Mouse (Mus musculus): ENCODE data around the gene Chga. TPM values are rescaled to one million over a fixed set of nuclear protein-coding genes. Genes with fewer than 3 reads are reported as not detected.

Gene Chga
- polyA plus RNA-seq, 1 experiment from 2014 or later: 6.6 TPM

- no peak for DNase-seq (ENCODE audit: low spot score)
- H3K4me1 ChIP-seq: peaks cover 7% of the 10 kb centered on the region; the same call in 1 of the 2 replicates
- WGBS: 92% methylated on average over 8 of the region's 8 CpGs
- H3K36me3 ChIP-seq (replicated peaks): peaks cover 16% of the 10 kb centered on the region; the same call in 1 of the 2 replicates
- H3K4me3 ChIP-seq: no peak overlapping the region
- H3K9me3 ChIP-seq: no peaks in the 10 kb centered on the region
- H3K27me3 ChIP-seq (replicated peaks; ENCODE audit: low read depth, poor library complexity, severe bottlenecking): no peaks in the 10 kb centered on the region
- H3K27ac ChIP-seq (replicated peaks): no peak overlapping the region
Measured at GRCm38 (mm10) chr12:102587106-102587505, 32.3 kb downstream of the Chga start.

GRCm38 (mm10) chr12:102590711-102591360, 36.1 kb downstream of the Chga start:
- Histone ChIP-seq H3K4me3 (no peak overlapping the region), H3K36me3 (replicated peaks) (peaks cover 3% of the 10 kb centered on the region; the same call in 1 of the 2 replicates), H3K27ac (replicated peaks) (no peak overlapping the region), H3K27me3 (replicated peaks; ENCODE audit: low read depth, poor library complexity, severe bottlenecking) (no peaks in the 10 kb centered on the region), H3K4me1 (peaks cover 8% of the 10 kb centered on the region; the same call in 1 of the 2 replicates), H3K9me3 (no peaks in the 10 kb centered on the region)
- 93% methylated on average over 17 of the region's 17 CpGs for WGBS
- DNase-seq (ENCODE audit: low spot score): no peak

- WGBS: 78% methylated on average over 9 of the region's 9 CpGs
- DNase-seq (ENCODE audit: low spot score): no peak
- H3K4me1 ChIP-seq: peaks cover 8% of the 10 kb centered on the region; the same call in 1 of the 2 replicates
- H3K9me3 ChIP-seq: peaks cover 9% of the 10 kb centered on the region
- H3K36me3 ChIP-seq (replicated peaks): peaks cover 8% of the 10 kb centered on the region
- no peaks in the 10 kb centered on the region for H3K27me3 ChIP-seq (replicated peaks; ENCODE audit: low read depth, poor library complexity, severe bottlenecking)
- no peak overlapping the region for H3K27ac ChIP-seq (replicated peaks)
- H3K4me3 ChIP-seq: no peak overlapping the region
Measured at GRCm38 (mm10) chr12:102593699-102594098, 38.9 kb downstream of the Chga start.

- H3K4me1 ChIP-seq: peaks cover 11% of the 10 kb centered on the region
- no peaks in the 10 kb centered on the region for H3K27me3 ChIP-seq (replicated peaks; ENCODE audit: low read depth, poor library complexity, severe bottlenecking)
- DNase-seq (ENCODE audit: low spot score): no peak
- peaks cover 10% of the 10 kb centered on the region for H3K9me3 ChIP-seq
- H3K36me3 ChIP-seq (replicated peaks): peaks cover 9% of the 10 kb centered on the region
- 71% methylated on average over 9 of the region's 9 CpGs for WGBS
- H3K27ac ChIP-seq (replicated peaks): 0 out of 2 replicates have a peak overlapping the region, but pooled peaks have one; percentile 10
- H3K4me3 ChIP-seq: no peak overlapping the region
Measured at GRCm38 (mm10) chr12:102594627-102595026, 39.9 kb downstream of the Chga start.

- Histone ChIP-seq H3K27me3 (replicated peaks; ENCODE audit: low read depth, poor library complexity, severe bottlenecking) (no peaks in the 10 kb centered on the region), H3K9me3 (peaks cover 10% of the 10 kb centered on the region), H3K27ac (replicated peaks) (no peak overlapping the region), H3K36me3 (replicated peaks) (peaks cover 9% of the 10 kb centered on the region), H3K4me1 (peaks cover 29% of the 10 kb centered on the region), H3K4me3 (no peak overlapping the region)
- WGBS: 74% methylated on average over 7 of the region's 7 CpGs
- DNase-seq (ENCODE audit: low spot score): no peak
Measured at GRCm38 (mm10) chr12:102596410-102596809, 41.6 kb downstream of the Chga start.

- H3K4me1 ChIP-seq: peaks cover 40% of the 10 kb centered on the region
- peaks cover 9% of the 10 kb centered on the region for H3K36me3 ChIP-seq (replicated peaks)
- no peaks in the 10 kb centered on the region for H3K27me3 ChIP-seq (replicated peaks; ENCODE audit: low read depth, poor library complexity, severe bottlenecking)
- 75% methylated on average over 4 of the region's 4 CpGs for WGBS
- no peak for DNase-seq (ENCODE audit: low spot score)
- H3K9me3 ChIP-seq: peaks cover 10% of the 10 kb centered on the region
- H3K27ac ChIP-seq (replicated peaks): no peak overlapping the region
- H3K4me3 ChIP-seq: no peak overlapping the region
Measured at GRCm38 (mm10) chr12:102597466-102597865, 42.7 kb downstream of the Chga start.

- Histone ChIP-seq H3K36me3 (replicated peaks) (peaks cover 9% of the 10 kb centered on the region), H3K4me3 (no peak overlapping the region), H3K27me3 (replicated peaks; ENCODE audit: low read depth, poor library complexity, severe bottlenecking) (no peaks in the 10 kb centered on the region), H3K27ac (replicated peaks) (no peak overlapping the region), H3K9me3 (peaks cover 10% of the 10 kb centered on the region), H3K4me1 (peaks cover 44% of the 10 kb centered on the region)
- DNase-seq (ENCODE audit: low spot score): no peak
- 95% methylated on average over 3 of the region's 3 CpGs for WGBS
Measured at GRCm38 (mm10) chr12:102598535-102598934, 43.8 kb downstream of the Chga start.

- Histone ChIP-seq H3K4me3 (no peak overlapping the region), H3K36me3 (replicated peaks) (peaks cover 12% of the 10 kb centered on the region), H3K27ac (replicated peaks) (no peak overlapping the region), H3K4me1 (peaks cover 38% of the 10 kb centered on the region), H3K27me3 (replicated peaks; ENCODE audit: low read depth, poor library complexity, severe bottlenecking) (no peaks in the 10 kb centered on the region), H3K9me3 (peaks cover 10% of the 10 kb centered on the region)
- no peak for DNase-seq (ENCODE audit: low spot score)
- 81% methylated on average over 7 of the region's 7 CpGs for WGBS
Measured at GRCm38 (mm10) chr12:102599801-102600200, 45.0 kb downstream of the Chga start.

- H3K4me1 ChIP-seq: peaks cover 40% of the 10 kb centered on the region
- H3K4me3 ChIP-seq: no peak overlapping the region
- no peaks in the 10 kb centered on the region for H3K27me3 ChIP-seq (replicated peaks; ENCODE audit: low read depth, poor library complexity, severe bottlenecking)
- peaks cover 10% of the 10 kb centered on the region for H3K9me3 ChIP-seq
- H3K36me3 ChIP-seq (replicated peaks): peaks cover 13% of the 10 kb centered on the region
- no peak overlapping the region for H3K27ac ChIP-seq (replicated peaks)
- WGBS: 56% methylated on average over 6 of the region's 6 CpGs
- no peak for DNase-seq (ENCODE audit: low spot score)
Measured at GRCm38 (mm10) chr12:102600345-102600744, 45.6 kb downstream of the Chga start.

GRCm38 (mm10) chr12:102601847-102602246, 47.1 kb downstream of the Chga start:
- H3K4me3 ChIP-seq: no peak overlapping the region
- WGBS: 18% methylated on average over 8 of the region's 8 CpGs
- H3K9me3 ChIP-seq: peaks cover 10% of the 10 kb centered on the region
- H3K27me3 ChIP-seq (replicated peaks; ENCODE audit: low read depth, poor library complexity, severe bottlenecking): no peaks in the 10 kb centered on the region
- H3K36me3 ChIP-seq (replicated peaks): peaks cover 13% of the 10 kb centered on the region
- peak; percentile 43 for DNase-seq (ENCODE audit: low spot score)
- peak overlapping the region; percentile 80 for H3K27ac ChIP-seq (replicated peaks)
- peaks cover 44% of the 10 kb centered on the region for H3K4me1 ChIP-seq

GRCm38 (mm10) chr12:102602255-102603041, 47.7 kb downstream of the Chga start:
- H3K36me3 ChIP-seq (replicated peaks): peaks cover 13% of the 10 kb centered on the region
- peaks cover 10% of the 10 kb centered on the region for H3K9me3 ChIP-seq
- H3K27ac ChIP-seq (replicated peaks): peak overlapping the region; percentile 80
- H3K4me3 ChIP-seq: no peak overlapping the region
- no peaks in the 10 kb centered on the region for H3K27me3 ChIP-seq (replicated peaks; ENCODE audit: low read depth, poor library complexity, severe bottlenecking)
- WGBS: 71% methylated on average over 9 of the region's 9 CpGs
- H3K4me1 ChIP-seq: peaks cover 44% of the 10 kb centered on the region
- DNase-seq (ENCODE audit: low spot score): no peak

GRCm38 (mm10) chr12:102605607-102606006, 50.8 kb downstream of the Chga start:
- DNase-seq (ENCODE audit: low spot score): no peak
- H3K36me3 ChIP-seq (replicated peaks): peaks cover 10% of the 10 kb centered on the region; the same call in 1 of the 2 replicates
- WGBS: 88% methylated on average over 6 of the region's 6 CpGs
- peaks cover 38% of the 10 kb centered on the region for H3K4me1 ChIP-seq
- H3K9me3 ChIP-seq: no peaks in the 10 kb centered on the region
- no peaks in the 10 kb centered on the region for H3K27me3 ChIP-seq (replicated peaks; ENCODE audit: low read depth, poor library complexity, severe bottlenecking)
- H3K27ac ChIP-seq (replicated peaks): no peak overlapping the region; the same call in 1 of the 2 replicates
- H3K4me3 ChIP-seq: no peak overlapping the region
